In genomic region chr2:146510780-146511179, GRCm38 (mm10) we compare ENCODE assay signal across 8 mouse cellular contexts. TPM values are rescaled to one million over a fixed set of nuclear protein-coding genes. Genes with fewer than 3 reads are reported as not detected.
DNase-seq lines count a peak whose midpoint lies in the region; ATAC-seq lines count a peak whose summit lies in the region.

No protein-coding gene starts in this region.

- intact Hi-C loops in left cerebral cortex, postnatal 25 days (cut with DNase I): no loop called here

- no peaks in the 10 kb centered on the region for H3K4me1 ChIP-seq in neural tube, embryonic 11.5 days (ENCODE audit: control insufficient read depth, insufficient read depth, low read length)
- H3K4me1 ChIP-seq in limb, embryonic 10.5 days: peaks cover 9% of the 10 kb centered on the region
- H3K4me1 ChIP-seq in neural tube, embryonic 15.5 days: peaks cover 20% of the 10 kb centered on the region

- 31% methylated on average over 1 of the region's 1 CpGs for WGBS in neural tube, embryonic 11.5 days
- 36% methylated on average over 1 of the region's 1 CpGs for WGBS in limb, embryonic 10.5 days
- 13% methylated on average over 1 of the region's 1 CpGs for WGBS in neural tube, embryonic 15.5 days

- no peak for ATAC-seq in neural tube, embryonic 11.5 days (ENCODE audit: insufficient read depth, low FRiP score, low TSS enrichment)
- ATAC-seq in neural tube, embryonic 15.5 days (ENCODE audit: low FRiP score): no peak

- H3K4me3 ChIP-seq in neural tube, embryonic 11.5 days (ENCODE audit: low read depth, low read length): peak overlapping the region; percentile 86; the same call in 1 of the 2 replicates
- H3K4me3 ChIP-seq in limb, embryonic 10.5 days: peak overlapping the region; percentile 90
- H3K4me3 ChIP-seq in neural tube, embryonic 15.5 days (replicated peaks): peak overlapping the region; percentile 71

- H3K9me3 ChIP-seq in neural tube, embryonic 11.5 days (ENCODE audit: control insufficient read depth, low read length): no peaks in the 10 kb centered on the region
- no peaks in the 10 kb centered on the region for H3K9me3 ChIP-seq in limb, embryonic 10.5 days (replicated peaks)
- no peaks in the 10 kb centered on the region for H3K9me3 ChIP-seq in neural tube, embryonic 15.5 days (replicated peaks)

- DNase-seq in cerebellum, adult 9-11 months: peak; percentile 27
- DNase-seq in cerebellum, postnatal 25 days: no peak
- DNase-seq in neural tube, embryonic 11.5 days (ENCODE audit: low spot score): no peak
- DNase-seq in neural tube, embryonic 10.5 days (ENCODE audit: extremely low spot score, low spot score): no peak
- peak; percentile 31 for DNase-seq in limb, embryonic 10.5 days (ENCODE audit: low spot score)
- no peak for DNase-seq in left cerebral cortex, postnatal 25 days (ENCODE audit: low spot score in 2 of 2)
- no peak for DNase-seq in left cerebral cortex, adult 18-20 months (ENCODE audit: low spot score in 2 of 2)

- no peaks in the 10 kb centered on the region for H3K36me3 ChIP-seq in neural tube, embryonic 11.5 days (ENCODE audit: control insufficient read depth, insufficient read depth, low read length)
- H3K36me3 ChIP-seq in limb, embryonic 10.5 days: no peaks in the 10 kb centered on the region
- H3K36me3 ChIP-seq in neural tube, embryonic 15.5 days: no peaks in the 10 kb centered on the region

- no peak overlapping the region for H3K27ac ChIP-seq in neural tube, embryonic 11.5 days (ENCODE audit: low read depth, low read length)
- H3K27ac ChIP-seq in limb, embryonic 10.5 days: no peak overlapping the region
- no peak overlapping the region for H3K27ac ChIP-seq in neural tube, embryonic 15.5 days (replicated peaks)

- H3K27me3 ChIP-seq in neural tube, embryonic 11.5 days (ENCODE audit: control insufficient read depth, insufficient read depth, low read length): no peaks in the 10 kb centered on the region
- H3K27me3 ChIP-seq in limb, embryonic 10.5 days (ENCODE audit: low read depth, poor library complexity, severe bottlenecking): no peaks in the 10 kb centered on the region
- H3K27me3 ChIP-seq in neural tube, embryonic 15.5 days (replicated peaks): no peaks in the 10 kb centered on the region

- H3K4me2 ChIP-seq in neural tube, embryonic 11.5 days (ENCODE audit: low read depth): peak overlapping the region; percentile 72
- peak overlapping the region; percentile 77 for H3K4me2 ChIP-seq in neural tube, embryonic 15.5 days

- H3K9ac ChIP-seq in neural tube, embryonic 11.5 days (ENCODE audit: low read length): no peak overlapping the region
- peak overlapping the region; percentile 84 for H3K9ac ChIP-seq in neural tube, embryonic 15.5 days (replicated peaks)

RNA-seq across cellular contexts. Expression of gene Ralgapa2, which starts 1.4 kb away (rescaled TPM):
- polyA plus RNA-seq in neural tube, embryonic 11.5 days (2014; fragmentation: Nextera tagmentation; extraction: Ambion mirVana): 8.1 and 8.6 TPM in 2 replicates
- polyA plus RNA-seq in limb, embryonic 10.5 days (2016; fragmentation: Nextera tagmentation; extraction: Ambion mirVana): 9.0 and 10.5 TPM in 2 replicates
- polyA plus RNA-seq in neural tube, embryonic 15.5 days (2015; fragmentation: Nextera tagmentation; extraction: Ambion mirVana): 9.3 and 9.9 TPM in 2 replicates
- total RNA-seq in left cerebral cortex, postnatal 25 days (2021): 10 to 100 TPM; 20.2 to 24.5 TPM
- 10 to 100 TPM; 19.2 to 19.7 TPM for total RNA-seq in left cerebral cortex, adult 18-20 months (2021)

Comparison
In these comparisons a context has a peak if more than half of its experiments do, and no peak if none do; other contexts are left out.
1. DNase-seq: peak in cerebellum, adult 9-11 months (single experiment) and limb, embryonic 10.5 days (single experiment); none in cerebellum, postnatal 25 days (0 of 2), neural tube, embryonic 11.5 days (single experiment), neural tube, embryonic 10.5 days (single experiment), left cerebral cortex, postnatal 25 days (0 of 2) and left cerebral cortex, adult 18-20 months (0 of 2).
2. Peak in every context shown above with its lines, with median percentiles within 50 percentile points of each other: H3K4me3 ChIP-seq.